Mouse (Mus musculus): ENCODE measurements around the gene Ern1.

GRCm38 (mm10) chr11:106426447-106426846 lies 61.2 kb downstream of the Ern1 start:
- TF ChIP-seq CTCF (IDR thresholded peaks at IDR 0.05; ENCODE audit: control insufficient read depth, insufficient read depth, insufficient replicate concordance, low read depth, low read length) (no peak), POLR2A (IDR thresholded peaks at IDR 0.05; ENCODE audit: control insufficient read depth, low read depth, low read length) (no peak)
